Mouse (Mus musculus) lung, embryonic 16.5 days (tissue): ENCODE results near the gene Ldlrad3. TPM values are rescaled to one million over a fixed set of nuclear protein-coding genes. Genes with fewer than 3 reads are reported as not detected.

Source experiments
- ATAC-seq: fragments of 200-750 bp; cut with Nextera tagmentation; 2 replicates; pipeline ENCODE4 v1.8.0; 2017; ENCODE audit warnings: low read depth, mild to moderate bottlenecking, moderate library complexity
- H3K27ac ChIP-seq: fragments of 300-500 bp; sonication (generic); 2 replicates; pipeline ENCODE4 v1.5.1; 2014; ENCODE audit warnings: mild to moderate bottlenecking, control low read depth, low read length
- H3K27me3 ChIP-seq: fragments of 300-500 bp; sonication (generic); 2 replicates; pipeline ENCODE4 v1.6.1; 2014; ENCODE audit warnings: low read depth, low read length, mixed read lengths; ENCODE audit not compliant: control insufficient read depth, insufficient read depth
- H3K36me3 ChIP-seq: fragments of 300-500 bp; sonication (generic); 2 replicates; pipeline ENCODE4 v1.6.1; 2014; ENCODE audit warnings: low read length; ENCODE audit not compliant: control insufficient read depth, insufficient read depth
- H3K4me1 ChIP-seq: fragments of 300-500 bp; sonication (generic); replicated peaks from 2 replicates; pipeline ENCODE4 v1.6.1; 2014; ENCODE audit warnings: low read length, mixed read lengths; ENCODE audit not compliant: control insufficient read depth, insufficient read depth
- H3K4me2 ChIP-seq: fragments of 300-500 bp; sonication (generic); 2 replicates; pipeline ENCODE4 v1.6.1; 2014; ENCODE audit warnings: low read depth, low read length, control low read depth
- H3K4me3 ChIP-seq: fragments of 300-500 bp; sonication (generic); 2 replicates; pipeline ENCODE4 v1.5.1; 2014; ENCODE audit warnings: mild to moderate bottlenecking, low read length, control low read depth
- H3K9ac ChIP-seq: fragments of 300-500 bp; sonication (generic); 2 replicates; pipeline ENCODE4 v1.6.1; 2014; ENCODE audit warnings: low read length, control low read depth
- H3K9me3 ChIP-seq: fragments of 300-500 bp; sonication (generic); 2 replicates; pipeline ENCODE4 v1.6.1; 2016; ENCODE audit warnings: low read length; ENCODE audit not compliant: control insufficient read depth
- WGBS: fragments of 180-500 bp; shearing (Covaris S2); extraction: QIAGEN DNeasy Blood & Tissue Kit; methylation state at CpG from one replicate; pipeline ENCODE4 v1.1.7; 2014; 5-methylcytosine and 5-hydroxymethylcytosine counted together
- polyA plus RNA-seq: library from polyadenylated mRNA; unstranded; fragments of >200 nt; fragmentation: Nextera tagmentation; extraction: Ambion mirVana; gene quantifications from 2 replicates; pipeline ENCODE4 v1.2.1, GENCODE M21; 2015

Ldlrad3 gene
- polyA plus RNA-seq, result 47.2 and 50.0 TPM in 2 replicates

DNA sequence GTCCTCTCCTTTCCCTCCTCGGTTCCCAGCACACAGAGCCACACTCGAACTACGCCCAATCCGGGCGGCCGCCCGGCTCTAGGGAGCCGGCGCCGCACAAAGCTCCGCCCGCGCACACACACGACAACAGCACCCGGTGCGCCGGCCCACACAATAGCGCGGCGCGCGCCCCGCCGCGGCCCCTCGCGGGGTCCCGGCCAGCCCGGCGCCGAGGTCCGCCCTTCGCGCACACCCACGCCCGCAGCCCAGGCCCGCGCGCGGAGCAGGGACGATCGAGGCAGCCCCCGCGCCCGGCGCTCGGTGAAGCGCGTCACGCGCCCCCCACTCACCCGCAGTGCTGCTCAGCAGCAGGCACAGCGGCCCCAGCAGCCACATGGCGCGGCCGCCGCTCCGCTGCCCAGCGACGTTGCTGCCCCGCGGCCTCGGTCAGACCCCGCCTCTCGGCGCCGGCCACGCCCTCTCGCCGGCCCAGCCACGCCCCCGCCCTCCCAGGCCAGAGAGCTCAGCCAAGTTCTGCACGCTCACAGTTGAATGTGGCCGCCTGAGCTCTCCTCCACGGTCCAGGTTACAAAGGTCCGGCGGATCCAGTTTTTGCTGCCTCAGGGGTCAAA is at the start of gene Ldlrad3:
Gene Ldlrad3 (minus strand): TSS at position 435 of the 611 bp plus-strand sequence.
- H3K27me3 ChIP-seq, result no peaks in the 10 kb centered on the region
- peak within 1 kb of the TSS; percentile 92 for H3K27ac ChIP-seq
- no peaks in the 10 kb centered on the region for H3K36me3 ChIP-seq
- peak within 1 kb of the TSS; percentile 84 for H3K9ac ChIP-seq
- 0% methylated on average over 70 of the region's 77 CpGs for WGBS
- peak within 1 kb of the TSS; percentile 76 for H3K4me3 ChIP-seq
- peaks cover 32% of the 10 kb centered on the region for H3K4me1 ChIP-seq
- no peaks in the 10 kb centered on the region for H3K9me3 ChIP-seq
- H3K4me2 ChIP-seq, result peak within 1 kb of the TSS; percentile 81
- ATAC-seq, result peak; percentile 95

- Histone ChIP-seq H3K27me3 (no peaks in the 10 kb centered on the region), H3K27ac (peak overlapping the region; percentile 69), H3K9ac (0 out of 2 replicates have a peak overlapping the region, but pooled peaks have one; percentile 23), H3K36me3 (no peaks in the 10 kb centered on the region), H3K4me3 (no peak overlapping the region), H3K4me2 (no peak overlapping the region), H3K9me3 (no peaks in the 10 kb centered on the region), H3K4me1 (peaks cover 3% of the 10 kb centered on the region)
- ATAC-seq, result peak; percentile 95
- WGBS, result 35% methylated on average over 5 of the region's 5 CpGs
Observed at GRCm38 (mm10) chr2:102231470-102231869, 45.3 kb upstream of the Ldlrad3 start.

DNA sequence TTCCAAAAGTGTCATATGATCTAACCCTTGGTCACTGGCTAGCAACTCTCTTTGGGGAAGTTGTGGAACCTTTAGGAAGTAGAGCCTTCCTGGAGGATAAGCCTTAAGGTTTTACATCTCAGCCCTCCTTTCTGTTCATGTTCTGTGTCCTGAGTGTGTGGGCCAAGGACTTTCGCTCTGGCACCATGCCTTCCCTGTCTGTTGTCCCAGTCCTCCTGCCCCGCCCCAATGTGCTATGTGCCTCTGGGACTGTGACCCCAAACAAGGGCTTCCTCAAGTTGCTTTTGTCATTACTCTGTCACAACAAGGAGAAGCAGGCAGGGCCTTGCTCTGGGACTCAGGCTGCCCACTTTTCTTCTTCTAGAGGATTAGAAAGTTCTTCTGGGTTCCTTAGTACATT is 42.9 kb upstream of the Ldlrad3 start:
- Histone ChIP-seq H3K27me3 (no peaks in the 10 kb centered on the region), H3K4me3 (no peak overlapping the region), H3K36me3 (no peaks in the 10 kb centered on the region), H3K27ac (no peak overlapping the region), H3K4me1 (peaks cover 3% of the 10 kb centered on the region), H3K9me3 (no peaks in the 10 kb centered on the region), H3K4me2 (no peak overlapping the region), H3K9ac (no peak overlapping the region)
- ATAC-seq, result no peak
- 100% methylated on average over 2 of the region's 2 CpGs for WGBS

DNA sequence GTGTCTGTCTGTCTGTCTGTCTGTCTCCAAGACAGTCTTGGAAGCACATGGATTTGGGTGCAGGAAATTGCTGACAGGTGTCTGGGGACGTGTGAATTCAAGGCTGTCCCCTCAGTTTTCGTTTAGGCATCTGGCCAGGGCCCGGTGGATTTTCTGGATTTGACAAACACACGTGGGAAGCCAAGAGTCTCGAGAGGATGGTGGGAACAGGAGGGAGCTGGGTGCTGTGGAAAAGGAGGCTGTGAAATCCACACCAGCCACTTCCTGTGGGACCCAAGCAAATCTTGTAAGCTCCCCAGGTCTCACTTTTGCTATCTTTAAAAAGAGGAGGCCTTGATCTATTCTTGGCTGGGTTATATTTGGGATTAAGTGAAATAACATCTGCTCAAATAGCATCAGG is 42.1 kb upstream of the Ldlrad3 start:
- ATAC-seq, result no peak
- H3K4me3 ChIP-seq, result no peak overlapping the region
- 55% methylated on average over 5 of the region's 5 CpGs for WGBS

GRCm38 (mm10) chr2:102227839-102228238 is 41.7 kb upstream of the Ldlrad3 start:
- ATAC-seq, result no peak
- H3K9ac ChIP-seq, result no peak overlapping the region
- no peaks in the 10 kb centered on the region for H3K27me3 ChIP-seq
- peaks cover 5% of the 10 kb centered on the region for H3K4me1 ChIP-seq
- 85% methylated on average over 8 of the region's 8 CpGs for WGBS
- no peaks in the 10 kb centered on the region for H3K9me3 ChIP-seq
- H3K4me2 ChIP-seq, result no peak overlapping the region
- no peak overlapping the region for H3K27ac ChIP-seq
- no peak overlapping the region for H3K4me3 ChIP-seq
- no peaks in the 10 kb centered on the region for H3K36me3 ChIP-seq

More for the DNA sequence above, 42.1 kb upstream of the Ldlrad3 start:
- Histone ChIP-seq H3K4me2 (no peak overlapping the region), H3K36me3 (no peaks in the 10 kb centered on the region), H3K9me3 (no peaks in the 10 kb centered on the region), H3K27ac (no peak overlapping the region), H3K4me1 (peaks cover 5% of the 10 kb centered on the region), H3K9ac (no peak overlapping the region), H3K27me3 (no peaks in the 10 kb centered on the region)

DNA sequence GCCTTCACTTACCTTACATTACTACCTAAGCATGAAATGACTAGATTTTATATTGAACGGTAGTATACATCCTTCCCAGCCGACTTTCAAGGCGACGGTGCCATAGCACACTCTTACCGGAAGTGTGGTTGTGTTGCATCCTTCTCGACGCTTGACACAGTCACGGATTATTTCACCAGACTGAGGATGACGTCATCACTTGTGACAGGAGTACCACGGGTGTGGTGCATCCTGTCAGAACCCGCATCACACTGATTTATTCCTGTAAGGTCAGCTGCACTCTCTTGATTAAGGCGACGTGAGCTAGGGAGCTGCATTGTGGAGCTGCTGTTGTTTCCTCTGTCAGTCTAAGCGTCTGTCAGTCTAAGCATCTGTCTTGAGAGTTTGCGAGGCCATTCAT is 40.1 kb upstream of the Ldlrad3 start:
- Histone ChIP-seq H3K27me3 (no peaks in the 10 kb centered on the region), H3K4me1 (peaks cover 2% of the 10 kb centered on the region; the same call in 1 of the 2 replicates), H3K9me3 (no peaks in the 10 kb centered on the region), H3K27ac (no peak overlapping the region), H3K36me3 (no peaks in the 10 kb centered on the region), H3K4me3 (no peak overlapping the region), H3K9ac (no peak overlapping the region), H3K4me2 (no peak overlapping the region)
- ATAC-seq, result no peak
- WGBS, result 77% methylated on average over 15 of the region's 15 CpGs

DNA sequence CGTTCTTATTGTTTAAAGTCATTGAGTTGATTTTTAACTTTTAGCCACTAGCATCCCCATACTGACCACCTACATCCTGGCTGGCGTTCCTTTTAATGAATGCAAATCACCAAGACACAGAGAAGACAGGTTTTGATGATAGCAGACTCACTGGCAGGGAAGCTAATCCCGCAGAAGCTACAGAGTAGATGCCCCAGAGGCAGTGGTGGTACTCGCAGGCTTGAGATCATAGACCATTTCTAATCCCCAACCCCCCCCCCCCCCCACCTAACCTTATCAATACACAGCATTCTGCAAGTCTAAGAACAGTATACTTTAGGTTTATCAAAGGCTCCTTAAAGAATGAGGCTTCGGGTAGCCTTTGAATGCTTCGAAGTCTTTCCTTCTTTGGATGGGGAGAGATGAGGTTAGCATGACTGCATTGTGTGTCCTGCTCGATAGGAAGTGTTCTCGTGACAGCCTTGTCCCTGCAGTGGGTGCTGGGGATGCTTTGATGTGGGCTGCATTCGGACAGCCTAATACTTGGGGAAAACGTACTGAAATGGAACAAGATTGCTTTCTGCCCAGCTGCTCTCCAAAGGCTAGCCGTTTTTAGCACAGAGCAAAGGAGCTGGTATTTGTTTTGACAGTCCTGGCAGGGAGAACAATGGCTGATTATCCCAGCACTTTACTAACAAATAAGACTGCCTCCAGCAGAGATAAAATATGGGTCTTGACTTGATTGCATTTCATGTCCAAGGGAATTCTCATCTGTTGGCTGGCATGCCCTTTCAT is 37.4 kb upstream of the Ldlrad3 start:
- Histone ChIP-seq H3K4me3 (no peak overlapping the region), H3K4me1 (peaks cover 5% of the 10 kb centered on the region; the same call in 1 of the 2 replicates), H3K9me3 (no peaks in the 10 kb centered on the region), H3K27ac (no peak overlapping the region), H3K4me2 (no peak overlapping the region), H3K36me3 (no peaks in the 10 kb centered on the region), H3K27me3 (no peaks in the 10 kb centered on the region), H3K9ac (no peak overlapping the region)
- WGBS, result 23% methylated on average over 11 of the region's 11 CpGs
- ATAC-seq, result 0 out of 2 replicates have a peak, but pooled peaks have one; percentile 34

- no peaks in the 10 kb centered on the region for H3K9me3 ChIP-seq
- H3K4me1 ChIP-seq, result peaks cover 5% of the 10 kb centered on the region; the same call in 1 of the 2 replicates
- H3K36me3 ChIP-seq, result no peaks in the 10 kb centered on the region
- 64% methylated on average over 3 of the region's 3 CpGs for WGBS
- no peak overlapping the region for H3K4me2 ChIP-seq
- no peak overlapping the region for H3K27ac ChIP-seq
- H3K4me3 ChIP-seq, result no peak overlapping the region
- no peak for ATAC-seq
- H3K9ac ChIP-seq, result no peak overlapping the region
- H3K27me3 ChIP-seq, result no peaks in the 10 kb centered on the region
Observed at GRCm38 (mm10) chr2:102222749-102223148, 36.6 kb upstream of the Ldlrad3 start.

DNA sequence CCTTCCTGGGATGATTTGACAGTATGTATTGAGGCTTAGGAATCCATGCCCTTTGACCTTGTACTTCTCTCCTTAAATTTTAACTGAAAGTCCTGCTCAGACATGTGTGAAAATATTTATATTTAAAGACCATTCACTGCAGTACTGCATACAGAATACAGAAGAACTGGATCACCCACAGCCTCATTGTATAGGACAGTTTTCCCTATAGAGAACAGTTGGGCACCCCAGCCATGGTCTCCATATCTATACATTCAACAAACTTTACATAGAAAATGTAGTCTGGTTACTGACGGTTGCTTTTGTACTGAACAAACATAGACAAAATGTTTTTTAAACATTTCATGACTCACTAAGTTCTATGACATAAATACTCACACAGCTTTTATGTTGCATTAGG is 30.6 kb upstream of the Ldlrad3 start:
- 49% methylated on average over 1 of the region's 1 CpGs for WGBS
- H3K4me3 ChIP-seq, result no peak overlapping the region

More for the DNA sequence above, 30.6 kb upstream of the Ldlrad3 start:
- Histone ChIP-seq H3K36me3 (no peaks in the 10 kb centered on the region), H3K9me3 (no peaks in the 10 kb centered on the region), H3K4me2 (no peak overlapping the region), H3K9ac (no peak overlapping the region), H3K27me3 (no peaks in the 10 kb centered on the region), H3K27ac (no peak overlapping the region), H3K4me1 (peaks cover 3% of the 10 kb centered on the region; the same call in 1 of the 2 replicates)
- peak; percentile 38 for ATAC-seq
